Mouse (Mus musculus) cortical plate, adult 2 months (tissue): ENCODE data around the gene Ltf.

Experiments used
- CTCF ChIP-seq: fragments of 200-500 bp; IDR thresholded peaks from 2 replicates; pipeline ENCODE4 v1.5.1; 2011; ENCODE audit warnings: mild to moderate bottlenecking, control low read depth, low read length; ENCODE audit not compliant: insufficient read depth; ENCODE audit errors: extremely low read depth
- POLR2A ChIP-seq: fragments of 200-500 bp; IDR thresholded peaks from 2 replicates; pipeline ENCODE4 v1.6.1; 2011; ENCODE audit warnings: mild to moderate bottlenecking, low read length, control low read depth; ENCODE audit not compliant: insufficient read depth; ENCODE audit errors: extremely low read depth

DNA sequence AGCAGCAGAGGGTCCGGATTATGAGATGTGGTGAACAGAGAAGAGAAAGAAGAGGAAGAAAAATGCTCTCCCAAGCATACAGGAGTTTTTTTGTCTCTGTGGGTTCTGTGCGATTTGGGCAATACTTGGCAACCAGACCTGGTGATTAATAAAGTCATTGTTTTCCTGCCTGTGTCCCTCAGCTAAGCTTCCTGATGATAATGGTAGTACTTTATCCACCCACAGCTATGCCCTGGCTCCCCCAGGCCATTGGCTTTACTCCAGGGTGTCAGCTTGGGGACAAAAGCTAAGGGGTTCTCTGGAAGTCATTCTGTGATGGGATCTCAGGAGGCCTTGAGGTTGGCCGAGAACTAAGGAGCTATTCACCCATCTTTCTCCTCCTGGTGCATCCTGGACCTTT, 7.0 kb upstream of the Ltf start:
- no peak for TF ChIP-seq CTCF
- TF ChIP-seq POLR2A, result no peak
